Mouse (Mus musculus) lung, postnatal 36 days (tissue): ENCODE measurements at regions not wholly inside any gene's neighbourhood (a gene's known extent, or its start where the extent isn't known, plus 50 kb on each side); places are given as distances from the start of the nearest gene placed in this dataset.

Source experiments
- DNase-seq: peaks from one replicate; pipeline ENCODE4 v3.0.0; 2022; ENCODE audit warnings: mixed read lengths

DNA sequence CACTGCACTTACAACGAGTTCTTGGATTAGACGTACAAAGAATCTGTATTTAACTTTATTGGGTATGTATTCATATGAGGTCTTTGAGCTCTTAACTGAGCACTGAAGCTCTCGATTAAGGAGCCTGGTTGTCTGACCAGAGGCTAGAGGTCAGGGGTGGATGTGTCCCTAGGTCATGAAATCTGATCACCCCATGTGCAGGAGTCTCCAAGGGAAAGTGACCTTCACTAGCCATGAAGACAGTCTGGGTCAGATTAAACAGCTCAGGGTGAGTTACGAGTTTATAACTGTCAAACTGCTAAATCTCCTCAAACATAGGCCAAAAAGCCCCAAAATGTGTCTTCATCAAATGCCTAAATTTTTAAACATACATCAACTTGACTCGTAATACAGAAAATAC is 216.8 kb downstream of the Rchy1 start:
- no peak for DNase-seq

DNA sequence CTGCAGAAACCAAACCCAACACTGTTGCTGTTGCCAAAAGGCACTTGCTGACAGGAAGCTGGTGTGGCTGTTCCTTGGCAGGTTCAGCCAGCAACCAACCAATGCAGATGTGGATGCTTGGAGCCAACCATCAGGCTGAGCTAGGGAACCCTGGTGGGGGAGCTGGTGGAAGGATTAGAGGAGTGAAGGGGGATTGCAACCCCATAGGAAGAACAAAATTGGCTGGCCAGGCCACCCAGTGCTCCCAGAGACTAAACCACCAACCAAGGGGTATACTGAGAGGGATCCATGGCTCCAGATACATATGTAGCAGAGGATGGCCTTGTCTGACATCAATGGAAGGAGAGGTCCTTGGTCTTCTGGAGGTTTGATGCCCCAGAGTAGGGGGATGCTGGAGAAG is 218.5 kb downstream of the Rchy1 start:
- DNase-seq: no peak

- DNase-seq: peak; percentile 2
These were observed 222.7 kb downstream of the Rchy1 start for GRCm38 (mm10) chr5:91740159-91740537.

- peak; percentile 36 for DNase-seq
These were observed 222.2 kb downstream of the Parm1 start for GRCm38 (mm10) chr5:91739433-91740158.

DNA sequence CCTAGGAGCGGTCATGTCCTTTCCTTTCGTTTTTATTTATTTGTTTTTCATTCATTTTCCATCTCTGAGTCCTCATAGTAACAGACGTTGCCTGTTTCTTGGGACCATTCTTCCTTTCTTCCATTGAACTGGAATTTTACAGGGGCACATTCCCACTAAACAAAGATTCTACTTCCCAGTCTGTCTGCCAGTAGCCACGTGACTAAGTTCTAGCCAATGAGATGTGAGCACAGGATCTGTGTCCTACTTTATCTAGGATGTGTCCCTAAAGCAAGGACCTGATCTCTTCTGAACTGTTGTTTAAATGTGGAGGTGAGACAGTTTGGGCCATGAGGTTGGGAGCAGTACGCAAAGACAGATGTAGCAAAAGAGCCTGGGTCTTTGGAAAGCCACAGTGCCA is 214.6 kb downstream of the Parm1 start:
- DNase-seq: no peak

DNA sequence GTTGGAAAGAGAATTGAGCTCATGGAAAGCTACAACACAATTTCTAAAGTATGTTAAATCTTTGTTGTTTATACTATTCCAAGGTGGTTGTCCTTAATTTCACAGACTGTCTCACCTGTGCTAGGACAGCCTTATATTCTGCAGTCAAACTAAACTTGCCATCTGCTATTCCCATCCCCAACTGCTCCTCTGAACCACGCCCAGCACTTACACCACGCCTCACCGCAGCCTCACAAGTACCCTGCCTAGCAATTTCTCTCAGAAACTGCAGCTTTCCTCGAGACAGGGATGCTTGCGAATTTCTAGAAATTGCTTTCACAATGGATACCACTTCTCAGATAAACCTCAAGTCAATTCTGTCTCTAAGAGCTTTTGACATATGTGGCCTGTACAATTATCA is 213.7 kb downstream of the Parm1 start:
- no peak for DNase-seq

DNA sequence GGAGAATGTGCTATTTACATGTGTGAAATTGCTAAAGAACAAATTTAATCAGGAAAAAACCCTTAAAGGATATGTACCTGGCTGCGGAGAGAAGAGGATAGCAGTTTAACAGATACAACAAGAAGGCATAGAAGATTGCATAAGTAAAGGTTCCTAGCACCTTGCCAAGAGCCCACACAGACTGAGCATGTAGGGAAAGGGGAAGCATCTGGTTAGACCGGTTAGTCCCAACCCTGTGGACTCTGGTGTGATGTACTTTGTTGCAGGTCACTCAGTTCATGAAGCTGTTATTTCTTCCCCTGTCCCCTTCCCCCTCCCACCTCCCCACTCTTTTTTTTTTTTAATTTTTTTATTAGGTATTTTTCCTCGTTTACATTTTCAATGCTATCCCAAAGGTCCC is 212.5 kb downstream of the Parm1 start:
- DNase-seq: peak; percentile 36

DNA sequence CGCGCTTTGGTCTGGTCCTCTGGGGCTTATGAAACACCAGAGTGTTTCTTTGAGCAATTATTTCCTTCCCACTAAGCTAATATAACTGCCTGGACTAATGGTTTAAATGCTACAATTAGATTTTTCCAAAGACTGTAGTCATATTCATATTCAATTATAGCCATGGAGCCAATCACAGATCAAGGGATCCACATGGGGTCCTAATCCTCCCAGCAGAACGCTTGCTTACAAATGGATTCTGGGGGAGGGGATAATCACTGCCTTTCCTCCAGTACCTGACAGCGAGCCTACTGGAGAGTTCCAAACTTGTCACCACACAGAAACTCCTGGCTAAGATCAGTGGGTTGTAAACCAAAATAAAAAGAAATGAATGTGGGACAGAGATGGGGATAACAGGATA is 212.0 kb downstream of the Parm1 start:
- no peak for DNase-seq

DNA sequence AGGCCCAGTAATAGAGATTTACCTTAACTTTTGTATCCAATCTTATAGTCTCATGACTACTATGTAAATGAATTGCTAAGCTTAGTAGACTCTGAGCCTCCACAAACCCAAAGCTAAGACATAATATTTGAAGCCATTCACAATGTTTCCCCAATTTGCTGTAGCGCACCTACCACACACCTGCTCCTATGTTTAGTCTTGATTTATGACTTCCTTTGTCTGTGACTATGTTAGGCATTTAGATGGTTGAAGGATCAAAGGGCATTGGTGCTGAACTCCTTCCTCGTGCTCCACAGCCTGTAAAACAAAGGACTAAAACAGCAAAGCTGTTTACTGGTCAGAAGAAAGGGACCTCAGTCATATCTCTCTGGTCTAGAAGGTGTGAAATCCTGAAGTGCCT is 210.0 kb downstream of the Parm1 start:
- no peak for DNase-seq

DNA sequence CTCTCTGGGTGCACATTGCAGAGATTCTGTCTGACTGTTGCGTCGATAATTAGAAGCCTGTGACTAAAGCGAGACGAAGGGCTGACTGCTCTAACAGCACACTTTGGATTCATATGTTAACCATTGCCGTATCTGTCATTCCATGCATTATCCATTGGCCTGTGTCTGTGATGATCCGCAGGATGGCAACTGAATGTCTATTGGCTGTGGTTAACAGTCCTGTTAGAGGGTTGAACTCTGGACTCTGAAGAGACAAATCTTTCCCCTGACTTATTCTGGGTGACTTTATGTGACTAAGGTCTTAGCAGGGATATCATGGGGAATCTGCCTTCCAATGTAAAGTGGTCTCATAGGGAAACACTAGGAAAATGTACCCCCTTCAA is 208.7 kb downstream of the Parm1 start:
- no peak for DNase-seq

DNA sequence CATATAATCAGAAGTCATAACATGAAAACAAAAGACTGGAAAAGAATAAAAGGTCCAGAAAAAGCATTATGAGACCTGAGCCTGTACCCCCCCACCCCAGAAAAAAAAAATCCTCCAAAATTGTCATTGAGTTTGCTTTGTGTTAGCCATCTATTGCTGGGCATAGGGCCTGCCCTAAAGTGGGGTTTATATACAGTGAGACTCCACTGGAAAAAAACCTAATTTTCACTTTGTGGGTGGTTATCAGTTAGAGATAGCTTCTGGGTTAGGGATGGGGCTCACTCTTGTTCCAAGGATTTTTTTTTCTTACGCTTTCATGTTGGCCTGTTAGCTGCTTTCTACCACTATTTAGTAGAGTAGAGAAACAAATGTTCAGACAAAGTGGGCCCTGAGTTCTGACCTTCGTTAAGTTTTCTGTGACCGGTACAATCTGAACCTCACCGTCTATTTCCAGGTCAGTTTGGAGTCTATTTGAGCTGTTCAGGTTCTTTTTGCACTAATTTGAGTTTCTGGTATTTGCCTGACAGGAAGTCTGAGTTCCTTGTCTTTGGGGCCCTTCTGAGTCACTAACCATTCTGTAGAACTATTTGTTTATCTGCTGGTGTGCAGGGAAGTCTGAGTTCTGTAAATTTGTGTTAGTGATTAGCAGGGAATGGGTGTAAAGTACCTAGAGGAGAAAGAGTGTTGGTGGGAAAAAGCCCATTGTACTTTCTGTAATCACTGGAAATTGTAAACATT is 208.1 kb downstream of the Parm1 start:
- no peak for DNase-seq

DNA sequence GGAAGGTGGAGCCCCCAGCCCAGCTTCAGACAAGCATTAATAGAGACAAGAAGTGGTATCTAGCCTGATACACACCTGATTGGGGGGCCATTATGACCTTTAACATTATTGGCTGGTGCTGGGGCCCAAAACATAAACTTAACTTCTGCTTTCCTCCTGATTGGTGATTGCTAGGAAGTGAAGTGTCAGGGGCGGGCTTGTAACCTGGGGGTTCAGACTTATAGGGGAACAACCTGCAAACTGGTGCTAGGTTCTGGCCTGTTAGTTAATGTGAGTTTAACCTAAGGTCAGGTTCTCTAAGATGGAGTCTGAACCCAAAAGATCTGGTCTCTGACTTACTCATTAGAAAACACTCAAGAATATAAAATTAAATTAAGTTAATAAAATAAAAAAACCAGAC is 207.5 kb downstream of the Parm1 start:
- DNase-seq: no peak

DNA sequence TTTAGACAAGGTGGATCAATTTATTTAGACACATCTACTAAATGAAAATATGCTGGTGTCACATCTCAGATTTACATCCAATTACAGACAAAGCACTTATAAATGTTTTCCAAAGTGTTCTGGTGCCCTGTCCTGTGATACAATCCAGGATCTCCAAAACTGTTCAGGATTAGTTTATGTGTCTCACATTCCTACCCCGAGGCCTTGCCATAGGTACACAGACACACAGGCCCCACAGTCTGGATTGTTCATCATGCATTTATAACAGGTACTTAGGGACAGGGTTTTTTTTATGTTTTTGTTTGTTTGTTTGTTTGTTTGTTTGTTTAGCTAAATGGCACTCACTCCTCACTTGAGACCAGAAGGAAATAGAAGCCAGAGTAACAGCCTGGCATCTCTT is 206.0 kb downstream of the Parm1 start:
- no peak for DNase-seq

GRCm38 (mm10) chr5:91722982-91723381 is 205.6 kb downstream of the Parm1 start:
- no peak for DNase-seq

GRCm38 (mm10) chr5:91722403-91722802 is 205.0 kb downstream of the Parm1 start:
- DNase-seq: no peak

DNA sequence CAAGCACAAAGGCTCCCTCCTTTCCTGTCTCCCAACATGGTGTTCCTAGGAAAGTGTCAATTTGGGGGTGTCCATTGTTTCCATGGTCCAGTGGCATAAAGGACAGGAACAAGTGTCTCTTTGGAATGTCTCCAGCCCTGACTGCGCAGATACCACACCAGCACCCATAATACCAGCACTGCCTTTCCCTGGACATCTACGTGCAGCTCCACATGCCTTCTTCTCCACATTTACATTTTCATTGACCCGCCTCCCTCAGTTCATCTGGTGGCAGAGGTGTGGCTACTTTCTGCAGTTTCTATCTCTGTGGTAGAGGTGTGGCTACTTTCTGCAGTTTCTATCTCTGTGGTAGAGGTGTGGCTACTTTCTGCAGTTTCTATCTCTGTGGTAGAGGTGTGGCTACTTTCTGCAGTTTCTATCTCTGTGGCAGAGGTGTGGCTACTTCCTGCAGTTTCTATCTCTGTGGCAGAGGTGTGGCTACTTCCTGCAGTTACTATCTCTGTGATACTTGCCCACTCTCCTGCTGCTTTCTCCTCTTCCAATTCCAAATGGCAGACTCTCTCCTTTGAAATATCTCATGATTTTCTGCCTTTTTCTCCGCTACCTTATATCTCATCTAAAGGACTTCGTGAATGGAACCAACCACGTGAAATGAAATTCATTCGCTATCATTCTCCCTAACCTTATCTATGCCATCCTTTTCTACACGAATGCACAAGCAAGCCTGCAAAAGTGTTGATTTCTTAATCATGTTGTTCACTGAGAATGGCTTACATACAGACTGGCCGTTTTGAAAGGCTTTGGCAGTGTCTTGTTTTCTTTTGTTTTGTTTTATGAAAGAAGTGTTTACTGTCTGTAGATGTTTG is 204.0 kb downstream of the Parm1 start:
- no peak for DNase-seq

GRCm38 (mm10) chr5:91713020-91713419 is 195.6 kb downstream of the Parm1 start:
- no peak for DNase-seq

DNA sequence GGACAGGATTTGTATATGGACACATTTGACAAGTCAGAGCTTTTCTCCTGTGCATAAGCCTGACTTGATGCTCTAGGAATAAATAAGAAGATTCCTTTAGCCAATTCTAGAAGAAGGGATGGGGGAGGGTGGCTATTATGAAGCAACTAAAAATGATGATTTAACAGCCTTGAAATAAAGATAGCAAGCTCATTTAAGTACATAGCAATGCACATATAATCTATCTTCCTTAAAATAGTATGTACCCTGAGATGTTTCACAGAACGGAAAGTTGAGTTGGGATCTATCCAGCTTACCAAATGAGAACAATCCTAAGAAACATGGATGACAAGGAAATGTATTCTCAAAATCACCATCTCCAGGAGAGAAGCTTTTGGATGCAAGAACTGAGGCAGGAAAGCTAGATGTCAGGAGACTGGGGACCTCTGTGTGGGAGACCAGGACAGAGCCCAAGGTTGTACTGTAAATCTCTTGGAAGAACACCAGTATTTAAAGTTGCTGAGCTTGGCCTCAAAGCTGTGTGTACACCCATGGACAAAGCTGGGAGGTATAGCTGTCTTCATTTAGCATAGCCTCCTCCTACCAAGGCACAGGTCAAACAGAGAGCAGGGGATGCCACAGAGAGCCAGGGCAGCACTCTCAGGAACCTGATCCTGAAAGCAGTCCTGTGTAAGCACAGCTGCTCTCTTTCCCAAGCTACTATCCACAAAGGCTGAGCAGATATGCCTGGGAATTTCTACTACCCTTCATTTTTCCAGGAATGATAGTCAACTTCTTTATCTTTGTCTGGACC is 192.3 kb downstream of the Parm1 start:
- DNase-seq: no peak

GRCm38 (mm10) chr5:91708149-91708548 is 190.7 kb downstream of the Parm1 start:
- DNase-seq: no peak

DNA sequence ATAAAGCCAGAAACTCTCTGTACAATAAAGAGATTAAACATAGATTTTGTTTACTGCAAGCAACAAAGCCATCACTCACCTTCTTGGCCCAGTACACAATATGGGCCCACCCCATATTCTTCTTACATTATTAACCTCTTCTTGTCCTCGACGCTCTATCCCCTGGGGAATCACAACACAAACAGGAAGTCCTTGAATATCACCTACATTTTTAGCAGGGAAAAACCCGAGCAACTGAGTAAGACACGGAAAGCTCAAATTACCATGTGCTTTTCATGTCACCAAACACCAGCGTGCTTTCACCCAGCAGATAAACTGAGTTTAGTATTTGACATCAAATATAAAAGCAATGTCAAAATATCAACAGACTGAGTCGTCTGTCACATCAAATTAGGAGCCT is 179.7 kb downstream of the Parm1 start:
- DNase-seq: no peak

- no peak for DNase-seq
These were observed 179.1 kb downstream of the Parm1 start for GRCm38 (mm10) chr5:91696532-91696931.

DNA sequence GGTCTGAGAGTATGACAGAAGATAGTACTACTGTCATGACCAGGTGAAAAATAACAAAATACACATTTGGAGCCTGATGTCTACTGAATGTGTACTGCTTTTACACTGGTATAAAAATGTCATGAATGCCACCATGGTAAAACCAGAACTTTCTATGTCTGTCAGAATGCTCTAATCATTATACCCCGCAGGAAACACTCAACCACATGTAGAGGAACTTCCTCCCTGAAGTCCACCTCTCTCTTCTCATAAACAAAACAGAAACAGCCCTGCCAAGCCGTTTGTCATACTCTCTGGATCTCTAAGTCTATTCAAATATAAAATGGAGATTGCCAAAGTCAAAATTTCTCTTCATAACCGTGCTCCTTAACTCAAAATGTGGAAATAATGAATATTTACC is 178.2 kb downstream of the Parm1 start:
- no peak for DNase-seq

DNA sequence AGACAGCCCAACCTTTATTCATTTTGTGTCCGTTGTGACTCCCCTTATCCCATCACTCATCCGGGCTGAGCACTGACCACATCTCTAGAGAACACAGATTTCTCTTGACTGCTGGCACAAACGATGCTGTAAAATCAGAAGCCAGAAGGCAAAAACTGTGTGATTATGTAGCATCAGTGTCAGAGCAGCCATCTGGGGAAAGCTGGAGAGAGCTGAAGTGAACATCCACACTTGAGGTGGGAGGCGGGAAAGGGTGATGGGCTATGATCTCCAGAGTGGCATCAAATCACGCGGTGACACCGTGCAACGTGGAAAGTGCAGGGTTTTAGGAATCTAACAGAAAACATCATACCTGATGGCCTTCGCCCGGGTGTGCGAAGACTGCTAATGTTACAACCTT is 175.9 kb downstream of the Parm1 start:
- no peak for DNase-seq
